9 mouse cellular contexts compared by ENCODE assay signal in the genomic region with DNA sequence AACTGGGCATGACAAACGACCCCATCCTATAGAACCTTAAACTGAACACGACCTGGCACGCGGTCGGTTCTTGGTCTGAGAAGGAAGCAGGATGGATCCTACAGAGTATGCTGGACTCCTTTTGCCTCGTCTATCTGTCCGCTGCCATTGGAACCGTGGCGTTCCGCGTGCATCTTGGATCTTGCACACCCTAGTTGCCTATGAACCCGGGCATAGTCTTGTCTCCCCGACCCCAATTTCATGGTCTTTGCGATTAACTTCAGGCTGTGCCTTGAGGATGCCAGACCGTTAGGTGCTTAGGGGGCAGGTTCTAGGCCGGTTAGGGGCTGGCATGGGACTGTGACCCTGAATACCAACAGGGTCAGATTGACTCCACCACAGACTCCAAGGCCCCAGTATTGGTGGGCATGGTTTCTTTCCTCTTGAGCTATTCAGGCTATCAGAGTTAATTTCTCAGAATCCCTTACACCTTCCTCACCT. TPM values are rescaled to one million over a fixed set of nuclear protein-coding genes. Genes with fewer than 3 reads are reported as not detected.
DNase-seq lines count a peak whose midpoint lies in the region; ATAC-seq lines count a peak whose summit lies in the region.
"Had no signal": no experiment of that assay in that cellular context is flagged by ENCODE, and none has a peak within 500 bp of the region (broad histone marks: within the 10 kb centered on the region; RNA-seq: fewer than 3 reads in every experiment).

No protein-coding gene starts in this region.

- ATAC-seq in megakaryocyte, adult 5-6 weeks (ENCODE audit: poor library complexity, severe bottlenecking), result no peak
- ATAC-seq in limb, embryonic 13.5 days (ENCODE audit: low FRiP score, low read depth), result no peak
- no peak for ATAC-seq in stomach, embryonic 15.5 days (ENCODE audit: insufficient read depth, low FRiP score, low read depth)

- 11% methylated on average over 16 of the region's 16 CpGs for WGBS in limb, embryonic 13.5 days
- WGBS in stomach, embryonic 15.5 days, result 13% methylated on average over 16 of the region's 16 CpGs

- peaks cover 5% of the 10 kb centered on the region for H3K36me3 ChIP-seq in megakaryocyte, embryonic 14.5 days (replicated peaks; ENCODE audit: low read length)
- peaks cover 7% of the 10 kb centered on the region for H3K36me3 ChIP-seq in limb, embryonic 13.5 days
- no peaks in the 10 kb centered on the region for H3K36me3 ChIP-seq in stomach, embryonic 15.5 days

- peak overlapping the region; percentile 98 for H3K4me2 ChIP-seq in limb, embryonic 13.5 days (replicated peaks)
- peak overlapping the region; percentile 79 for H3K4me2 ChIP-seq in stomach, embryonic 15.5 days

- peak overlapping the region; percentile 99 for H3K27ac ChIP-seq in limb, embryonic 13.5 days
- H3K27ac ChIP-seq in stomach, embryonic 15.5 days, result peak overlapping the region; percentile 97

- peak overlapping the region; percentile 95 for H3K4me3 ChIP-seq in megakaryocyte, embryonic 14.5 days (replicated peaks)
- H3K4me3 ChIP-seq in limb, embryonic 13.5 days, result peak overlapping the region; percentile 97
- peak overlapping the region; percentile 85 for H3K4me3 ChIP-seq in stomach, embryonic 15.5 days (replicated peaks)

- peak; percentile 83 for DNase-seq in cerebellum, adult 9-10 months
- DNase-seq in cerebellum, postnatal 14 days, result no peak
- no peak for DNase-seq in left cerebral cortex, postnatal 4 days
- DNase-seq in kidney, postnatal 14 days, result no peak

- peaks cover 63% of the 10 kb centered on the region for H3K4me1 ChIP-seq in megakaryocyte, embryonic 14.5 days
- peaks cover 39% of the 10 kb centered on the region for H3K4me1 ChIP-seq in limb, embryonic 13.5 days
- H3K4me1 ChIP-seq in stomach, embryonic 15.5 days, result peaks cover 34% of the 10 kb centered on the region

- no peaks in the 10 kb centered on the region for H3K9me3 ChIP-seq in megakaryocyte, embryonic 14.5 days
- no peaks in the 10 kb centered on the region for H3K9me3 ChIP-seq in limb, embryonic 13.5 days
- H3K9me3 ChIP-seq in stomach, embryonic 15.5 days, result no peaks in the 10 kb centered on the region

- intact Hi-C loops in left cerebral cortex, postnatal 4 days (cut with DNase I), result no loop called here

- H3K9ac ChIP-seq in limb, embryonic 13.5 days, result peak overlapping the region; percentile 99
- peak overlapping the region; percentile 86; the same call in 1 of the 2 replicates for H3K9ac ChIP-seq in stomach, embryonic 15.5 days

- H3K27me3 ChIP-seq in megakaryocyte, embryonic 14.5 days (replicated peaks), result peaks cover 68% of the 10 kb centered on the region
- H3K27me3 ChIP-seq in limb, embryonic 13.5 days, result no peaks in the 10 kb centered on the region
- no peaks in the 10 kb centered on the region for H3K27me3 ChIP-seq in stomach, embryonic 15.5 days (replicated peaks)

RNA-seq across cellular contexts. Expression of a gene that starts 0.7 kb away (rescaled TPM):
- polyA plus RNA-seq in megakaryocyte, embryonic 14.5 days (2012; ENCODE audit: insufficient read depth, low replicate concordance), result 3.8 and 5.8 TPM in 2 replicates
- 1.1 and 1.3 TPM in 2 replicates for total RNA-seq in megakaryocyte, adult 5-6 weeks (2015)
- 1.6 and 1.7 TPM in 2 replicates for total RNA-seq in megakaryocyte, adult 5-6 weeks (2017)
- 4.1 and 4.2 TPM in 2 replicates for polyA plus RNA-seq in limb, embryonic 13.5 days (2015; fragmentation: Nextera tagmentation; extraction: Ambion mirVana)
- polyA plus RNA-seq in stomach, embryonic 15.5 days (2015; fragmentation: Nextera tagmentation; extraction: Ambion mirVana), result 3.6 and 4.2 TPM in 2 replicates
- 100 to 1,000 TPM; 104 to 108 TPM for total RNA-seq in left cerebral cortex, postnatal 4 days (2021)

RNA-seq across cellular contexts. Expression of a gene that starts 7.1 kb away (rescaled TPM):
- polyA plus RNA-seq in megakaryocyte, embryonic 14.5 days (2012; ENCODE audit: insufficient read depth, low replicate concordance), result not detected in 2 replicates
- not detected in 2 replicates for total RNA-seq in megakaryocyte, adult 5-6 weeks (2015)
- total RNA-seq in megakaryocyte, adult 5-6 weeks (2017), result not detected in 2 replicates
- not detected in 2 replicates for polyA plus RNA-seq in limb, embryonic 13.5 days (2015; fragmentation: Nextera tagmentation; extraction: Ambion mirVana)
- not detected in 2 replicates for polyA plus RNA-seq in stomach, embryonic 15.5 days (2015; fragmentation: Nextera tagmentation; extraction: Ambion mirVana)
- total RNA-seq in left cerebral cortex, postnatal 4 days (2021), result not detected
- polyA plus RNA-seq: brain, embryonic 14.5 days had no signal

RNA-seq across cellular contexts. Expression of a gene that starts 55.3 kb away (rescaled TPM):
- 16.0 and 27.3 TPM in 2 replicates for polyA plus RNA-seq in megakaryocyte, embryonic 14.5 days (2012; ENCODE audit: insufficient read depth, low replicate concordance)
- 730 and 815 TPM in 2 replicates for total RNA-seq in megakaryocyte, adult 5-6 weeks (2015)
- 599 and 677 TPM in 2 replicates for total RNA-seq in megakaryocyte, adult 5-6 weeks (2017)
- polyA plus RNA-seq in limb, embryonic 13.5 days (2015; fragmentation: Nextera tagmentation; extraction: Ambion mirVana), result 23.6 and 26.6 TPM in 2 replicates
- 27.1 and 28.9 TPM in 2 replicates for polyA plus RNA-seq in stomach, embryonic 15.5 days (2015; fragmentation: Nextera tagmentation; extraction: Ambion mirVana)
- total RNA-seq in left cerebral cortex, postnatal 4 days (2021), result 10 to 100 TPM; 18.0 to 18.7 TPM
